Mouse (Mus musculus): ENCODE measurements around the gene Arhgap31.

GRCm38 (mm10) chr16:38591506-38591905 is 121.6 kb downstream of the Arhgap31 start:
- no peak for TF ChIP-seq CTCF (IDR thresholded peaks at IDR 0.05; ENCODE audit: control insufficient read depth, insufficient read depth, low read length)
- TF ChIP-seq POLR2A (IDR thresholded peaks at IDR 0.05; ENCODE audit: borderline replicate concordance, control insufficient read depth, low read depth, low read length), result no peak
